Mouse (Mus musculus) thymus, adult 18-20 months (tissue): ENCODE data around the gene Amotl1.

Experiments used
- DNase-seq, 2 experiments: peaks; one replicate each; pipeline ENCODE4 v3.0.0; 2022; ENCODE audit warnings: mixed read lengths in 2 of 2

The Amotl1 gene

GRCm38 (mm10) chr9:14641310-14642067, 3.4 kb downstream of the Amotl1 start:
- no peak for DNase-seq

- DNase-seq = no peak
These were observed 8.6 kb downstream of the Amotl1 start for GRCm38 (mm10) chr9:14636244-14636643.

- no peak for DNase-seq
These were observed 9.3 kb downstream of the Amotl1 start for GRCm38 (mm10) chr9:14635551-14635950.

GRCm38 (mm10) chr9:14634155-14634554, 10.7 kb downstream of the Amotl1 start:
- DNase-seq = no peak

- no peak for DNase-seq
These were observed 12.3 kb downstream of the Amotl1 start for GRCm38 (mm10) chr9:14632365-14633163.

GRCm38 (mm10) chr9:14631729-14632128, 13.1 kb downstream of the Amotl1 start:
- DNase-seq = no peak

DNA sequence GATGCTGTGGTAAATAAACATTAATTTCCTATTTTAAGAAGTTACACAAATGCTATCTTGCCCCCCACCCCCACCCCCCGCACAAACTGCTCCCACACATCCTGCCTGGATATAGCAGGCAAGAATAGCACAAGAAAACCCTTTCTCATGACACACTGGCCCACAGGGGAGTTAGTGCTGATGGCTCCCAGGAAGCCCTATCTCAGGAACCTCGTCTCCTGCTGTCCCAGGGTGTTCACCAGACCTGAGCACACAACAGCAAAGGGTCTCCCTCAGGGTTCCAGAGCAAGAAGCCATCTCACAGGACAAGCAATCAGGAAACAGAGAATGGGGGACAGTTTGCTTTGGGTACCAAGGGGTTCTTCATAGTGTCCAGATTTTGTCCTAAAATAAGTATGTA, 17.3 kb downstream of the Amotl1 start:
- DNase-seq = no peak

GRCm38 (mm10) chr9:14625961-14626360, 18.9 kb downstream of the Amotl1 start:
- DNase-seq = no peak

DNA sequence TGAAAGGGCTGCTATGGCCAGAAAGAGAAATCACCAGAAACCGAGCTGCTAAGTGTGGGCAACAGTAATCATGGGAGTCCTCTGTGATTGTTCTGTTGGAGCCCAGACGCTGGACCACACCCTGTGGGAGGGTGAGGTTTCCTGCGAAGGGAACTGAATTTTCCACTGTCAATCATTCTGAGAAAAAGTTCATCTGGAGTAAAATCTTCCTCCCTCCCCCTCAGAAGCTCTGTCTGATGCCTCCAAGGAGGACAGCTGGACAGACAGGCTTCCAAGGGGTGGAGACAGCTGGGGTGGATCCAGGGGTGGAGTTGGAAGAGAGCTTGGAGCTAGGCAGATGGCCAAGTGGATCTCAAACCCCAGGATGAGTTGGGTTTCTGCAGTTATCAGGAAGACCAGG, 19.8 kb downstream of the Amotl1 start:
- DNase-seq = no peak

GRCm38 (mm10) chr9:14623928-14624327, 20.9 kb downstream of the Amotl1 start:
- DNase-seq = no peak

- DNase-seq = no peak
These were observed 21.6 kb downstream of the Amotl1 start for GRCm38 (mm10) chr9:14623250-14623649.

DNA sequence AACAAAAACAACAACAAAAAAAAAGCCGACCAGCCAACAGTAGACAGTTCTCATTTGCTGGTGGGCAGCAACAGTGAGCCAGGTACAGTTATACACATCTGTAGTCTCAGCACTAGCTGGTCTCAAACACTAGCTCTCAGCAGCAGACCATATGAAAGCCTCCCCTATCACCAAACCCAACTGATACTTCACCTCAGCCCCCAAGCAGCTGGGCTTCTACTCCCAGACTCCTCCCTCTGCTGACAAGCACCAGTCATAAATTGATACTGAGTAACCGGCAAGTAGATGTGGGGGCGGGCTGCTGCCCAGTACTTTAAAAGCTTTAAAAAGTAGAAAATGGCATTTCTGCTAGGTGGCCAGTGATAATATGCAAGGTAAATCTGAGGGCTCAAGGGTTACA, 22.0 kb downstream of the Amotl1 start:
- no peak for DNase-seq

GRCm38 (mm10) chr9:14620107-14620506, 24.7 kb downstream of the Amotl1 start:
- no peak for DNase-seq

- no peak for DNase-seq
These were observed 29.6 kb downstream of the Amotl1 start for GRCm38 (mm10) chr9:14614931-14615880.

- DNase-seq = no peak
These were observed 30.5 kb downstream of the Amotl1 start for GRCm38 (mm10) chr9:14614205-14614930.

- no peak for DNase-seq
These were observed 31.3 kb downstream of the Amotl1 start for GRCm38 (mm10) chr9:14613308-14614204.

DNA sequence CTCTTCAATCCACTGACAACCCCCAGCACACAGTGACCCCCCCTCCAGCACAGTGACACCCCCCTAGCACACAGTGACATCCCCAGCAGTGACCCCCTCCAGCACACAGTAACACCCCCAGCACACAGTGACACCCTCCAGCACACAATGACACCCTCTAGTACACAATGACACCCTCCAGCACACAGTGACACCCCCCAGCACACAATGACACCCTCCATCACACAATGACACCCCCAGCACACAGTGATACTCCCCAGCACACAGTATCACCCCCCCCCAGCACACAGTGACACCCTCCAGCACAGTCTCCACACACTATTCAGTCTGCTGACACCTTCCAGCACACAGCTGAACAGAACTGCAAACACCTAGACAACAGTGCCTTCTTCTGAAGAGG, 32.3 kb downstream of the Amotl1 start:
- no peak for DNase-seq

- DNase-seq = no peak
These were observed 36.3 kb downstream of the Amotl1 start for GRCm38 (mm10) chr9:14608521-14608920.

GRCm38 (mm10) chr9:14607464-14607863, 37.4 kb downstream of the Amotl1 start:
- DNase-seq = no peak

DNA sequence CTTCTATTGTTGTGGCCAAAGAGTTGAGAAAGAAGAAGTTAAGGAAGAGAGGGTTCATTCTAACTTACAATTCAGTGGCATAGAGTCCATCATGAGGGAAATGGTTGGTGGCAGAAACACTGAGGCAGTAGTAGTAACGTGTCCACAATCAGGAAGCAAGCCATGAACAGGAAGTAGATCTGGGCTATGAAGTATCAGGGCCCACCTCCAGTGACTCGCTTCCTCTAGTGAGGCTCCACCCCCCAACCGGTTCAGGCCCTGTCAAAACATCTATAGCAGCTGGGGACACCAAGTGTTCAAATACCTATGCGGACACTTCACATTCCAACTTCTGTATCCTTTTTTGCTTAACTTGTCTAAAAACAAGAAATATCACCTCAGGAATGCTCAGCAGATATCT, 38.9 kb downstream of the Amotl1 start:
- DNase-seq = no peak

DNA sequence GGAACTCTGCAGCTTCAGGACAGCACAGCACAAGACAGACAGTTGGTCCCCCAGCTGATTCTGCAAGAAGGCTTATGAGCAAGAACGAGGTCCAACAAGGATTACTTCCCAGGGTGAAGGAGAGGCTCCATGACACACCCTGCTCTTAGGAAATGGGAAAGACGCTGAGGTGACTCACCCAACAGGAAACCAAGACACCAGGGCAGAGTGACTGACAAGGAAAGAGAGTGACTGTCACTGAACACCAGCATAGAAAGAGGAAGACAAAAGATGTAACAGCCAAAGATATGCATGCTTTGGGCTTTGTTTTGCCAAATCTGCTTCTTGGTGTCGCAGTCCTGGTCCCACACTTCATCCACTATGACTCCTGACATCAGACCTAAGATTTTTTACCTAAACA, 40.5 kb downstream of the Amotl1 start:
- DNase-seq = no peak
